14 mouse cellular contexts compared by ENCODE assay signal in genomic region chr7:117138681-117139080, GRCm38 (mm10).
"Had no signal": no experiment of that assay in that cellular context is flagged by ENCODE, and none has a peak within 500 bp of the region (broad histone marks: within the 10 kb centered on the region; RNA-seq: fewer than 3 reads in every experiment).

No protein-coding gene starts in this region.

- H3K9ac ChIP-seq: limb, embryonic 15.5 days; liver, embryonic 12.5 days; lung, embryonic 14.5 days; midbrain, embryonic 15.5 days; stomach, embryonic 15.5 days had no signal

- H3K27me3 ChIP-seq: limb, embryonic 15.5 days; liver, embryonic 12.5 days; megakaryocyte, embryonic 14.5 days; midbrain, embryonic 15.5 days; stomach, embryonic 15.5 days had no signal

- H3K27ac ChIP-seq: left cerebral cortex, adult 2 months; liver, embryonic 12.5 days; macrophage; stomach, embryonic 15.5 days had no signal

- H3K36me3 ChIP-seq: limb, embryonic 15.5 days; liver, embryonic 12.5 days; midbrain, embryonic 15.5 days; stomach, embryonic 15.5 days had no signal

- H3K4me2 ChIP-seq: limb, embryonic 15.5 days; liver, embryonic 12.5 days; lung, embryonic 14.5 days; midbrain, embryonic 15.5 days; stomach, embryonic 15.5 days had no signal

- H3K9me3 ChIP-seq: limb, embryonic 15.5 days; liver, embryonic 12.5 days; midbrain, embryonic 15.5 days; stomach, embryonic 15.5 days had no signal

- DNase-seq: kidney, postnatal 10 days; kidney, postnatal 4 days; lung, embryonic 14.5 days; lung, postnatal 10 days; right cerebral cortex, postnatal 14 days; thymus, adult 2 months; thymus, postnatal 25 days had no signal

- H3K4me1 ChIP-seq: liver, embryonic 12.5 days; megakaryocyte, embryonic 14.5 days; stomach, embryonic 15.5 days had no signal

- ATAC-seq: liver, embryonic 12.5 days had no signal

- H3K4me3 ChIP-seq: left cerebral cortex, adult 2 months; limb, embryonic 15.5 days; liver, embryonic 12.5 days; megakaryocyte, embryonic 14.5 days; midbrain, embryonic 15.5 days; stomach, embryonic 15.5 days had no signal
